Mouse (Mus musculus) cerebellum, adult 11-12 months (tissue): ENCODE results near the gene Sirt6.

Experiments
- DNase-seq: peaks from one replicate; pipeline ENCODE4 v3.0.0; 2022

The Sirt6 gene

DNA sequence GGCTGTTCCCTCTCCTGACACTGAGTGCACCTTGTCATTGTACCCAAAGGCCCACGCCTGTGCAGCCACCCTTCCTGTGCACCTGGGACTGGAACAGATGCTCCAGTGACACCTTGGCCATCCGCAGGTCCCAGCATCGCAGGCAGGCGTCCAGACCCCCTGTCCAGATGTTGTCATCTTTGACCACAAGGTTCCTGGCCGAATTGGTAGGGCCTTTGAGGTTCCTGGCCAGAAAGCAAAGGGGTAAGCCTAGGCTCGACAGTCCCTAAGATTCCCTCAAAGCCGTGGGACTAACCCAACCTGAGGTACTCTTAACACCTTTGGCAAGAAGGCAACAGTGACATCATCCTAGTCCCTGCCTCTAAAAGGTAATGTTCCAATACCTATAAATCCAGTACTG lies 35.0 kb downstream of the Sirt6 start:
- peak; percentile 60 for DNase-seq

DNA sequence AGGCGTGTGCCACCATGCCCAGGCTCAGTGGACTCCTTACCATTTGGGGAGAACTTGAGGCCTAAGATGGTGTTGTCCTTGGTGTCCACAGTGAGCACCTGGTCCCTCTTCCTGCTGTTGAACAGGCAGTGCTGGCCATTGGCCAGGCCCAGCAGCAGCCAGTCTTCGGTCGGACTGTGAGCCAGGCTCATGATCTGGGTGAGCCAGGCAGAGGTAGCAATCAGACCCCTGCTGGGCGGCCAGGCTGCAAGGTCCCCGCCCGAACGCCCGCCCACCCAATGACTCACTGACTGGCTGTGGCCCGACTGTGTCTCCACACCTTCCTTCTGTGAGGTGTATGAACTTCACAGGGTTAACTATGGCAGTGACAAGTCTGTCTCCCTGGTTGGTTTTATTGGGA lies 35.8 kb downstream of the Sirt6 start:
- peak; percentile 70 for DNase-seq

DNA sequence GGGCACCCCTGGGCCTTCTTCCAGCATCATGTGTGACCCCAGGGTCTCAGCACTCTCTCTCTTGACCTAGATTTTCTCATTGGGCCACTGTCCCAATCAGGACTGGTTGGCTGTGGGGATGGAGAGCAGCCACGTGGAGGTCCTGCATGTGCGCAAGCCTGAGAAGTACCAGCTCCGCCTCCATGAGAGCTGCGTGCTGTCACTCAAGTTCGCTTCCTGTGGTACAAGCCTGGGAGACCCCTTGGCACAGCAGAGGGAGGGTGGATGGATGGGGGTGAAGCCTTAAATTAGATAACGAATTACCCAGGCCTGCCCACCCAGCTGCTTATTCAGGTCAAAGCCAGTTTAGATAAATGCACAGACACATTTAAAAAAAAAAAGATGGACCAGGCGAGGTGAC lies 38.9 kb downstream of the Sirt6 start:
- peak; percentile 32 for DNase-seq

- DNase-seq: no peak
These were observed 44.2 kb downstream of the Sirt6 start for GRCm38 (mm10) chr10:81583347-81583746.

GRCm38 (mm10) chr10:81580441-81581070 lies 47.0 kb downstream of the Sirt6 start:
- no peak for DNase-seq

DNA sequence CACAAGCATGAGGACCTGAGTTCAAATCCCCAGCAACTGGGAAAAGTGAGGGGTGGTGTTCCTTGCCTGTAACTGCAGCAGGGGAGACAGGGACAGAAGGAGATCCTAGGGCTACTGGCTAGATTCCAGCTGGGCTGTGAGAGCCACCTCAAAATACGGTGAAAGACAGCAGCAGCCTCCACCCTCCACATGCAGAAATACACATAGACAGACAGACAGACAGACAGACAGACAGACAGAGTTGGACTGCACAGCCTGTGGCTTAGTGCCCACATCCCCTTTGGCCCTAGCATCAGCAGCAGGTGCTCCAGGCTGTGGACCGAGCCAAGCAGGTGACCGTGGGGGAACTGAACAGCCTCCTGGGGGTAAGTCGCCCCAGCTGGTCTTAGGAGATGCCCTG lies 47.6 kb downstream of the Sirt6 start:
- DNase-seq: peak; percentile 75

DNA sequence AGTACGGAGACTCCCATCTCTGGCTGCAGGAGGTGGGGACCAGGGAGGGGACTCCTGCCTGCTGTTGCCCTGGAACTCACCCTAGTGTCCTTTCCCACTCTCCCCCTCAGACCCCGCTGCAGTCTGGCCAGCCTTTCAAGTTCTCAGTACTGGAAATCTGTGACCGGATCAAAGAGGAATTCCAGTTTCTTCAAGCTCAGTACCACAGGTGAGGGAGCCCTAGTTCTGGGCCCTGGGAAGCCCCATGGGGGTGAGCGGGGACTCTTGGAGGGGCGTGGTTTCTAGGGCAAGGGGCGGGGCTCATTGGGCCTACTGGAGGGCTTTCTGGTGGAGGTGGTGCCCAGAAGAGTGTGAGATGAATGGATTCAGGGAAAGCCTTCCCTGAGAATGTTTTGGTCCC lies 51.9 kb downstream of the Sirt6 start:
- DNase-seq: peak; percentile 75

- peak; percentile 78 for DNase-seq
These were observed 52.4 kb downstream of the Sirt6 start for GRCm38 (mm10) chr10:81575208-81575631.

GRCm38 (mm10) chr10:81574081-81575056 lies 53.2 kb downstream of the Sirt6 start, which contains the start of gene Tle2:
Tle2 (plus strand) TSS chr10:81574561.
- DNase-seq: peak; percentile 80

DNA sequence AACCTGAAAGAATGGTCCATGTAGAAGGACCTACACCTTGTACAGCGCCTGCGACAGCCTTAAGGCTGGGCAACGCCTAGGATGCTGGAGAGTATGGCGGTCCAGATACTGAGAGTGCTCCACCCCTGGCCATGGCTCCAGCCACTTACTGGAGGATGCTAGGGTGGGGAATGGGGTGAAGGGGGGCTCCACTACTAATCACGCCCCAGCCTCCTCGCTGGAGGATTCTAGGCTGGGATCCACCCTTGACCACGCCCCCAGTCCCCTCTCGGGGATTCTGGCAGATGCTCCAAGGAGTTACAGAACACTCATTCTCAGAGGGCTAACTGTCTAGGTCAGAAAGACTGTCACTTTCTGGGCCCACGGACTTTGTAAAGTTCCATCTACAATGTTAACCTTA lies 54.6 kb downstream of the Sirt6 start:
- DNase-seq: peak; percentile 71

DNA sequence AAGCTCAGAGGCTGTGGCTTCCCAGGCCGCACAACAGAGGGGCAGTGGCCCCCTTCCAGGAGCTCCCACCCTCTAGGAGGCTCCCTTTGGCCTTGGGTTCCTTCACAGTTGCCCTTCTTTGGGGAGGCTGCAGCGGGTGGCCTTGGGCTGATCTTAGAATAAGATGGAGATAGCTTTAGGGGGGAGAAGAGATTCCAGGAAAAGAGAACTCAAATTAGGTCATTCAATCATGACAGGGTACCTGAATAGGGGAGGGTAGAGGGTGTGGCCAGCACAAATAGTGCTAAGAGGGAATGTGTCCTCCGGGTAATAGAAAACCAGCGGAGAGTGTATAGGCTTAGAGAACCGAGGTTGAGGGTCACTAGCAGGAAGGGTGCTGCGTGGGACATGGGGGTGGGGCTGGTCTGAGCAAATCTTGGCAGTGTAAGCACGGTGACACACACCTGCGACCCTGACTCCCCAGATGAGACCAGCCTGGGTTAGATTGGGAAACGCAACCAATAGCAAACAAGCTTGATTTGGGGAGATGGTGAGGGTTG lies 55.4 kb downstream of the Sirt6 start:
- peak; percentile 78 for DNase-seq
